Mouse (Mus musculus): ENCODE measurements around the gene Mocs3. TPM values are rescaled to one million over a fixed set of nuclear protein-coding genes. Genes with fewer than 3 reads are reported as not detected.

Mocs3 gene
- total and polyA plus RNA-seq, 2 experiments from 2014 or later, result 7.8 to 24.9 TPM

- no peak overlapping the region for H3K4me2 ChIP-seq (ENCODE audit: low read depth, low read length)
- WGBS, result 12% methylated on average over 8 of the region's 8 CpGs
- ATAC-seq, result peak; percentile 35; the same call in 1 of the 2 replicates
These were observed 19.8 kb downstream of the Mocs3 start for GRCm38 (mm10) chr2:168250270-168250669.

GRCm38 (mm10) chr2:168252639-168253292 lies 22.3 kb downstream of the Mocs3 start:
- DNase-seq (ENCODE audit: low spot score) (peak; percentile 75), ATAC-seq (no peak)
- WGBS, result 13% methylated on average over 16 of the region's 16 CpGs
- H3K27ac ChIP-seq, result no peak overlapping the region
- H3K4me2 ChIP-seq (ENCODE audit: low read depth, low read length), result no peak overlapping the region
- no peaks in the 10 kb centered on the region for H3K27me3 ChIP-seq (ENCODE audit: insufficient read depth, low read length)
- H3K9me3 ChIP-seq (ENCODE audit: low read length), result no peaks in the 10 kb centered on the region
- H3K36me3 ChIP-seq (ENCODE audit: insufficient read depth, low read length), result no peaks in the 10 kb centered on the region
- H3K4me1 ChIP-seq (ENCODE audit: insufficient read depth, low read length), result no peaks in the 10 kb centered on the region
- peak; percentile 80 for TF ChIP-seq CTCF (IDR thresholded peaks at IDR 0.05; ENCODE audit: low read depth)
- no peak overlapping the region for H3K4me3 ChIP-seq (ENCODE audit: low read length)
- no peak overlapping the region for H3K9ac ChIP-seq (replicated peaks; ENCODE audit: low read length)

More at GRCm38 (mm10) chr2:168250270-168250669, 19.8 kb downstream of the Mocs3 start:
- H3K36me3 ChIP-seq (ENCODE audit: insufficient read depth, low read length), result no peaks in the 10 kb centered on the region
- no peak overlapping the region for H3K27ac ChIP-seq
- H3K9me3 ChIP-seq (ENCODE audit: low read length), result no peaks in the 10 kb centered on the region
- DNase-seq (ENCODE audit: low spot score), result peak; percentile 91
- H3K9ac ChIP-seq (replicated peaks; ENCODE audit: low read length), result no peak overlapping the region
- TF ChIP-seq CTCF (IDR thresholded peaks at IDR 0.05; ENCODE audit: low read depth), result peak; percentile 97
- no peak overlapping the region for H3K4me3 ChIP-seq (ENCODE audit: low read length)
- H3K4me1 ChIP-seq (ENCODE audit: insufficient read depth, low read length), result no peaks in the 10 kb centered on the region
- H3K27me3 ChIP-seq (ENCODE audit: insufficient read depth, low read length), result no peaks in the 10 kb centered on the region

GRCm38 (mm10) chr2:168253822-168254221 lies 23.4 kb downstream of the Mocs3 start:
- Histone ChIP-seq H3K36me3 (ENCODE audit: insufficient read depth, low read length) (no peaks in the 10 kb centered on the region), H3K9me3 (ENCODE audit: low read length) (no peaks in the 10 kb centered on the region), H3K4me2 (ENCODE audit: low read depth, low read length) (no peak overlapping the region), H3K27ac (no peak overlapping the region), H3K4me1 (ENCODE audit: insufficient read depth, low read length) (no peaks in the 10 kb centered on the region), H3K27me3 (ENCODE audit: insufficient read depth, low read length) (no peaks in the 10 kb centered on the region), H3K4me3 (ENCODE audit: low read length) (no peak overlapping the region), H3K9ac (replicated peaks; ENCODE audit: low read length) (no peak overlapping the region)
- peak; percentile 20; the same call in 1 of the 2 replicates for TF ChIP-seq CTCF (IDR thresholded peaks at IDR 0.05; ENCODE audit: low read depth)
- DNase-seq (ENCODE audit: low spot score), result peak; percentile 74
- no peak for ATAC-seq
- 42% methylated on average over 7 of the region's 7 CpGs for WGBS

- H3K36me3 ChIP-seq (ENCODE audit: insufficient read depth, low read length), result no peaks in the 10 kb centered on the region
These were observed 26.1 kb downstream of the Mocs3 start for GRCm38 (mm10) chr2:168256506-168256905.

GRCm38 (mm10) chr2:168257188-168257587 lies 26.8 kb downstream of the Mocs3 start:
- DNase-seq (ENCODE audit: low spot score) (no peak), ATAC-seq (no peak)
- no peak overlapping the region for H3K4me3 ChIP-seq (ENCODE audit: low read length)
- H3K4me2 ChIP-seq (ENCODE audit: low read depth, low read length), result no peak overlapping the region
- no peak overlapping the region for H3K27ac ChIP-seq
- no peak overlapping the region for H3K9ac ChIP-seq (replicated peaks; ENCODE audit: low read length)
- no peaks in the 10 kb centered on the region for H3K4me1 ChIP-seq (ENCODE audit: insufficient read depth, low read length)
- no peaks in the 10 kb centered on the region for H3K36me3 ChIP-seq (ENCODE audit: insufficient read depth, low read length)
- no peaks in the 10 kb centered on the region for H3K9me3 ChIP-seq (ENCODE audit: low read length)
- no peak for TF ChIP-seq CTCF (IDR thresholded peaks at IDR 0.05; ENCODE audit: low read depth)
- H3K27me3 ChIP-seq (ENCODE audit: insufficient read depth, low read length), result no peaks in the 10 kb centered on the region
- 94% methylated on average over 4 of the region's 4 CpGs for WGBS

More at GRCm38 (mm10) chr2:168256506-168256905, 26.1 kb downstream of the Mocs3 start:
- TF ChIP-seq CTCF (IDR thresholded peaks at IDR 0.05; ENCODE audit: low read depth), result no peak
- DNase-seq (ENCODE audit: low spot score), result no peak
- no peak overlapping the region for H3K4me3 ChIP-seq (ENCODE audit: low read length)
- H3K9ac ChIP-seq (replicated peaks; ENCODE audit: low read length), result no peak overlapping the region
- H3K9me3 ChIP-seq (ENCODE audit: low read length), result no peaks in the 10 kb centered on the region
- H3K27ac ChIP-seq, result no peak overlapping the region
- ATAC-seq, result no peak
- no peak overlapping the region for H3K4me2 ChIP-seq (ENCODE audit: low read depth, low read length)
- whole genome bisulfite sequencing, result 79% methylated on average over 3 of the region's 3 CpGs
- H3K27me3 ChIP-seq (ENCODE audit: insufficient read depth, low read length), result no peaks in the 10 kb centered on the region
- H3K4me1 ChIP-seq (ENCODE audit: insufficient read depth, low read length), result no peaks in the 10 kb centered on the region

GRCm38 (mm10) chr2:168259046-168259445 lies 28.6 kb downstream of the Mocs3 start:
- no peaks in the 10 kb centered on the region for H3K36me3 ChIP-seq (ENCODE audit: insufficient read depth, low read length)
- 71% methylated on average over 8 of the region's 8 CpGs for WGBS
- H3K4me1 ChIP-seq (ENCODE audit: insufficient read depth, low read length), result no peaks in the 10 kb centered on the region
- no peak overlapping the region for H3K4me2 ChIP-seq (ENCODE audit: low read depth, low read length)
- DNase-seq (ENCODE audit: low spot score), result no peak
- no peak for ATAC-seq
- no peak overlapping the region for H3K4me3 ChIP-seq (ENCODE audit: low read length)
- no peak overlapping the region for H3K27ac ChIP-seq
- H3K9me3 ChIP-seq (ENCODE audit: low read length), result no peaks in the 10 kb centered on the region
- no peaks in the 10 kb centered on the region for H3K27me3 ChIP-seq (ENCODE audit: insufficient read depth, low read length)
- TF ChIP-seq CTCF (IDR thresholded peaks at IDR 0.05; ENCODE audit: low read depth), result no peak
- H3K9ac ChIP-seq (replicated peaks; ENCODE audit: low read length), result no peak overlapping the region

GRCm38 (mm10) chr2:168260124-168260523 lies 29.7 kb downstream of the Mocs3 start:
- Histone ChIP-seq H3K27ac (no peak overlapping the region), H3K27me3 (ENCODE audit: insufficient read depth, low read length) (no peaks in the 10 kb centered on the region), H3K36me3 (ENCODE audit: insufficient read depth, low read length) (no peaks in the 10 kb centered on the region), H3K9me3 (ENCODE audit: low read length) (no peaks in the 10 kb centered on the region), H3K9ac (replicated peaks; ENCODE audit: low read length) (no peak overlapping the region), H3K4me3 (ENCODE audit: low read length) (no peak overlapping the region), H3K4me2 (ENCODE audit: low read depth, low read length) (no peak overlapping the region), H3K4me1 (ENCODE audit: insufficient read depth, low read length) (no peaks in the 10 kb centered on the region)
- ATAC-seq, result no peak
- TF ChIP-seq CTCF (IDR thresholded peaks at IDR 0.05; ENCODE audit: low read depth), result no peak
- DNase-seq (ENCODE audit: low spot score), result no peak
- WGBS, result 93% methylated on average over 3 of the region's 3 CpGs

Data from hindbrain, postnatal 0 days (tissue).